Mouse (Mus musculus): Measurements from ENCODE around the gene Epn3.

The Epn3 gene

DNA sequence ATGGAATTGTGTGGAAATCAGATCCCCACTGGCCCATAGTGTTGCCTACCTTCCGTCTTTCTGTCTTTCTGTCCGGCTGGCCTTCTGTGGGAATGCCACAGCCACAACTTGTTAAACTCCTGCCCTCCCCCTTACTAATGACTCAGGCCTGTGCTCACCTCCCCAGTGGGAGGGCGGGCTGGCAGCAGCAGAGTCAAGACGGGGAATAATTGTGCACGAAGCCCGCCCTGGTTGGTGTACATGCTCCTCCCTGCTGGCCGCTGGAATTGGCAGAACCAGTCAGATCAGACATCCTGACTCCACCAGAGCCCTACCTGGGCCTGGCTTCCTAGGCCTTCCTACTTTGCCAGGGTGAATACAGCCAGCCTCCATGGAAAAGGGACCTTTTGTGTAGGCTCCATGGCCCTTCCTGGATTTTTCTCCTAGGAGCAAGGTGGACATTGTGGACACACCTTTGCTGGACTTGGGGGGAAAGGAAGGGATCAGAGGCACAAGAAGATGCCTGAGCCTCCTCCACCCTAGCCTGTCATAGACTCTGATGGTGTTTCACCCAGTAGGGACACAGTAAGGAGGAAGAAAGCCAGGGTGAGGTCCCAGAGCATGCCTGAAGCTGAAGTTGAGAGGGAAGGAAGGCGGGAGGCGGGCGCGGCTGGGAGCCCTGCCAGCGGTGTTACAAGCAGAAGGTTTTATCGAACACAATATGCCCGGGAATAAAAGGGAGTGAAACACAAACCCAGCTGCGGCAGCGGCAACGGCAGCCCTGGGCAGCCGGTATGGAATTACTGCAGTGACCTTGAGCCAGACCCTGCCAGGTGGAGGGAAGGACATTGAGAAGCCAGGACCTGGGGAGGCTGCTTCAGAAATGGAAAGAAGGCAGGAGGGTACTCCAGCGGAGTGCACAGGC, 1.4 kb downstream of the Epn3 start:
- no peak for DNase-seq (ENCODE audit: low read depth, low spot score)

GRCm38 (mm10) chr11:94495415-94495814, 4.4 kb downstream of the Epn3 start:
- DNase-seq (ENCODE audit: low read depth, low spot score): no peak

GRCm38 (mm10) chr11:94491749-94492099, 8.1 kb downstream of the Epn3 start:
- DNase-seq (ENCODE audit: low read depth, low spot score): no peak

- DNase-seq (ENCODE audit: low read depth, low spot score): no peak
Observed at GRCm38 (mm10) chr11:94491035-94491748, 8.6 kb downstream of the Epn3 start.

DNA sequence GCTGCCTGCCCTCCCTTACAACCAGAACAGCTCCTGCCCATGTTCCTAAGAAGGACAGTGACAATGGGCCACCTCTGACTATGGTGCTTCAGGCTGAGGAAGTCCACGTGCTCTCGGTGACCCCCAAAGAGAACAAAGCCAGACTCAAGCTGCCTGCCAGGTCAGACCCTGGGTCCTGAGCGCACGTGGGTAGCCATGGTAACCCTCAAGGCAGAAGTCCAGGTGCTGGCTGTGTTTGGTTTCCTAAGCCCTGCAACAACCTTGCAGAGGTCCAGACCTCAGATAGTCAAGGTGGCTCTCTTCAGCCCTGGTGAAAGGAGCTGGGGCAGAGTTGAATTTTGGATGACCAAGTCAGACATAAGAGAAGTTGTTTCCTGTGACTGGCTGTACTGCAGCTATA, 10.0 kb downstream of the Epn3 start:
- DNase-seq (ENCODE audit: low read depth, low spot score): no peak

DNA sequence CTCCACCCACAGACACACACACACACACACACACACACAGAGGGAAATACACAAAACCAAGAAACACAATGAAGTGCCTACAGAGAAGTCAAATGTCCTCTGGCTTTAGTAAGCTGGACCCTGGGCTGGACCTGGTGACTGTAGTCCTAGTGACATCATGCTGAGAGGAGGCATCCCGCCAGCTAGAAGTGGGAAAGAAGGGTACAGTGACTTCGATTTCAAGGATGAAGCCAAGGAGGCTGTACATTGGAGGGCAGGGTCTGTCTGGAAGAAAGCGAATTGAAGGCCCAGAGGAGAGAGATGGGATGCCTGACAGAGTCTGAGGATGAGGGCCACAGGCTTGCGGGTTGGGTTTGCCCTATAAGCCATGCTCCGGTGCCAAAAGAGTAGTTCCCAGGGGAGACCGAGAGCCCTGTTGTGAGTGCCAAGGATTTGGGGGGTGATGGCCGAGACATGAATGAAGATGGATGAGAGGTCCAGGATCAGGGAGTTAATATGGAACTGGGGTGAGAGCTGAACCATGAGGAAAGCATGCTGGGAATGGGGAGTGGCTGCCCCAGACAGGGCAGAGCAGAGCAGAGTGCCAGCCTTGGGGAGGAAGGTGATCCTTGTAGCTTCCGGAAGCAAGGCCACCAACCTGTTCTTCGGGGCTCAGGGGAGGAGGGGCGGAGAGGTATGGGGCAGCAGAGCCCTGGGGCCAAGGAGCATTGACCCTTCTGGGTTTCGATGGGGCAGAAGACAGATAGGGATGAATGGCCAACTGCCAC, 10.8 kb downstream of the Epn3 start:
- no peak for DNase-seq (ENCODE audit: low read depth, low spot score)

- peak; percentile 53 for DNase-seq (ENCODE audit: low read depth, low spot score)
Observed at GRCm38 (mm10) chr11:94486001-94486400, 13.8 kb downstream of the Epn3 start, which contains the start of gene Spata20. Gene Spata20 (minus strand): TSS chr11:94486179.

DNA sequence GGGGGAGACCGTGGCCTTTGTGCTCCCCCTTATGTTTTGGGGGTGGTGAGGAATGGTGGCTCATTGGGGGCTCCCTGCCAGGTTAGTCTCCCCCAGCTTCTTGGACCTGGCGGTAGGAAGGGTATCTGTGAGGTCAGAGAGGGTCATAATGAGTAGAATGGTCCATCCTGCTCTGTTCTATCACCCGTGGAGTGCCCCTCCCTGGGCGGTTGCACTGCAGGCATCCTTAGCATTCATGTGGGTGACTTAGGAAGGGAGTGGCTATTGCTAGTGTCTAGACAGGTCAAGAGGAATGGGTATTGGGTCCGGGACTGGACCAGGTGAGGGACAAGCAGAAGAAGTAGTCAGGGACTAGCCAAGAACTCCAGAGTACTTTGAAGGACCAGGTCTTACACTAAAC, 14.6 kb downstream of the Epn3 start:
- DNase-seq (ENCODE audit: low read depth, low spot score): no peak

DNA sequence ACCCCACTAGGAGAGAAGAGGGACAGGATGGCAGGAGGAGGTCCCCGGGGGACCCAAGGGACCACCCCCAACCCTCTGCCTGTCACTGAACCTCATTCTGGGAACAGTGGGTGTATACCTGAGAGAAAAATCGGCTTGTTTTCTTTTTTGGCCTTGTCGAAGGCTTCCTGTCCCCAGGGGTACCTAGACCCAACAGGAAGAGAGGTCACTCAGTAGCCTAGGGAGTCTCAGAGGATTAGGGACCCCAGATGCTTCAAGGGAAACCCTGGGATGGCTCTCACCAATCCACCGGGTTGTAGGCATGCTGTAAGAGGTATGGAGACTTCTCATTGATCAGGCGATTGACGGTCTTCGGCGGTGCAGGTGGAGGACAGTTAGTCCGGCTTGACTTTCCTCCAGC, 15.1 kb downstream of the Epn3 start:
- no peak for DNase-seq (ENCODE audit: low read depth, low spot score)

GRCm38 (mm10) chr11:94483921-94484320, 15.9 kb downstream of the Epn3 start:
- DNase-seq (ENCODE audit: low read depth, low spot score): no peak

DNA sequence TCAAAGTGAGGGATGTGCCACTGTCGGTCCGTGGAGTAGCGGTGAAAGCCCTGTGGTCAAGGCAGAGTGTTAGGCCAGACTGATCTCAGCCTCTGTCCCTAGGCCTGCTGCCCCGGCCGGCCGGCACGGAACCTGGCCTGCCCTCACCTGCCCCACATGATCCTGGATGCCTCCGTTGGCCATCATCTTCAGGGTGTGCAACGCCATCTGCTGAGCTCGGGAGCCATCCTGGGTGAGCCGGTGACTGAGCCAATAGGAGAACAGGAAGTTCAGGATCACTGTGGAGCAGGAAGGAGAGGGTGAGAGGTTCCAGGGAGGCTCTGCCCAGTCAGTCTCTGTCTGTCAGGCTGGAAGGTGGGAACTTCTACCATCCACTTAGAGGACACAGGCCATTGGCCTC, 16.3 kb downstream of the Epn3 start:
- no peak for DNase-seq (ENCODE audit: low read depth, low spot score)

GRCm38 (mm10) chr11:94482738-94483137, 17.0 kb downstream of the Epn3 start:
- no peak for DNase-seq (ENCODE audit: low read depth, low spot score)

DNA sequence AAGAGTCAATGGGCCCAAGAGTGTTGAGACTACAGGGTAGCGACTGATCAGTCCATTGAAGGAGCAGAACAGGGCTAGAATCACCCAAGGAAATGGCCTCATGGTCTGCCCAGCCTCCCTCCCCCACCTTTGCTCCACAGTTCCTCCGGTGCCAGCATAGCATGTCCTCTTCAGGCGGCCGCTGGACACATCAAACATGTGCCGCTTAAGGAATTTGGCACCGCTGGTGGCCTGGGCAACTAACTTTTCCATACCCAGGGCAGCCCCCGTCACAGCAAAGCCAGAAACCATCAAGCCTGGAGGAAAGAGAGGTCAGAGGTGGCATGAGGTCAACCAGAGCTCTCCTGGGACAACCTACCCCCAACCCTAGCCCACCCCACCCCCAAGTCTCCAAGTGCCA, 17.8 kb downstream of the Epn3 start:
- DNase-seq (ENCODE audit: low read depth, low spot score): no peak

DNA sequence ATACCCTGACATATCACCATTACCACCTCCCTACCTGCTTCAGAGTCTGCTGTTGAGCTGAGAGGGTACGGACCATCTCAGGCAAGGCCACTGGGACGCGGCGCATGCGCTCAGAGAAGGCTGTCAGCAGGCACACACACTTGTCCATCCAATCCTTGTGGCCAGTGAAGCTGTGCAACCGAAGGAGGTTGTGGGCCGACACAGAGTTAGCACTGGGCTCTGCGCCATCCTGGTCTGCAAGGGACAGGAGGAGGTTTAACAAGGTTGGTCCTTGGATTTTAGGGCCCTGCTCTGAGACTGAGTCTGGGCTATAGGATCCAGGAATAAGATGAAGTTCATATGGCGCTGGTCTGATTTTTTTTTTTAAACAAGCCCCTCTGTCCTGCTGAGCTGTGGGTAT, 19.4 kb downstream of the Epn3 start:
- DNase-seq (ENCODE audit: low read depth, low spot score): no peak

- DNase-seq (ENCODE audit: low read depth, low spot score): no peak
Observed at GRCm38 (mm10) chr11:94477651-94478050, 22.1 kb downstream of the Epn3 start.

- no peak for DNase-seq (ENCODE audit: low read depth, low spot score)
Observed at GRCm38 (mm10) chr11:94475722-94476121, 24.1 kb downstream of the Epn3 start.

DNA sequence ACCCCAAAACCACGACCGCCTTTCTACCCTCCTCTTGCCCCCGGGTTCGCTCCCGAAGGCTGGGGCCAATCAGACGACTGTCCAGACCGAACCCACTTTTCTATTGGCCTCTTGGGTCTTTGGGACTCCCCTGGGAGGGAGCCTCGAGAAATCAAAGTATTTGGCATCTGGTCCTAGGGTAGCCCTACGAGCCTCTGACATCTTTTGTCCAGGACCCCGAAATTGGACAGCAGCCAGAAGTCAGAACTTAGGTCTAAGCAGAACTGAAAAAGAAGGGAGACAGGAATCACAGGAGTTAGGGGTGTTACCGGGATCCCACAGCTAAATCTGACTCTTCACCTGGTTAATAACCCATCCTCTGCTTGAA, 25.2 kb downstream of the Epn3 start:
- DNase-seq (ENCODE audit: low read depth, low spot score): no peak

DNA sequence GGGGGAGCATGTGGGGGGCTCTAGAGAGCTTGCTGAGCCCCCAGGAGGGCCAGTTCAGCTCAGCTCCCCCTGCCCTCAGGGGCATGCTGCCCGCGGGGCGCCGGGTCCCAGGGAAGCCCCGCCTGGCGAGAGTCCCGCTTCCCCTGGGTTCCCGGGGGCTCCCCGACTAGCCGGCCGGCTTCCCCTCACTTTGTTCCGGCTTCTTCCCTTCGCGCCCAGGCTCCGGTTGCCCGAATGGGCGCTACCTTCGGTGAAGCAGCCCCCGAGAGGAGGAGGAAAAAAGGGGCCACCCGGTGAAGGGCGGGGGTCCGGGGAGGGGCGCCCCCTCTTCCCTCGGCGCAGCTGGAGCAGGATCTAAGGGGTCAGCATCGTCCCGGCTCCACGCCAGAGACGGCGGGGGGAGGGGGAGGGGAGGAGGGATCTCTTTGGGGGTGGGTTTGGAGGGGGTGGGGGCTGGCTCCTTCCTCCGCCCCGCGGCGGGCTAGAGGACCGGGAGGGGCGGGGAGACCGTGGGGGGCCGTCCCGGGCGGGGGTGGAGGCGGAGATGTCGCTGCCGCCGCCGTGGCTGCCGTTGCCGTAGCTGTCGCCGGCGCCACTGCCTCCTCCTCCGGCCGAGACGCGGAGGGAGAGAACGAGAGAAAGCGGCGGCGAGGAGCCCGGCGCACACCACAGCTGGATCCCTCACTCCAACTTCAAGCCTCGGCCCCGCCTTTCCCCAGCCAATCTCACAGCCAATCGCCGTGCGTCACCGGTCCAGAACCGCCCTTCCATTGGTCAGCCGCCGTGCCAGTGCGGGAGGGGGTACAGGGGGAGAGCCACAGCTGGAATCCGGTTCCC, 25.8 kb downstream of the Epn3 start, which contains the start of gene Cacna1g:
Gene Cacna1g, minus strand, starts transcription at position 492 of the 837 bp plus-strand sequence.
- DNase-seq (ENCODE audit: low read depth, low spot score): peak; percentile 59

DNA sequence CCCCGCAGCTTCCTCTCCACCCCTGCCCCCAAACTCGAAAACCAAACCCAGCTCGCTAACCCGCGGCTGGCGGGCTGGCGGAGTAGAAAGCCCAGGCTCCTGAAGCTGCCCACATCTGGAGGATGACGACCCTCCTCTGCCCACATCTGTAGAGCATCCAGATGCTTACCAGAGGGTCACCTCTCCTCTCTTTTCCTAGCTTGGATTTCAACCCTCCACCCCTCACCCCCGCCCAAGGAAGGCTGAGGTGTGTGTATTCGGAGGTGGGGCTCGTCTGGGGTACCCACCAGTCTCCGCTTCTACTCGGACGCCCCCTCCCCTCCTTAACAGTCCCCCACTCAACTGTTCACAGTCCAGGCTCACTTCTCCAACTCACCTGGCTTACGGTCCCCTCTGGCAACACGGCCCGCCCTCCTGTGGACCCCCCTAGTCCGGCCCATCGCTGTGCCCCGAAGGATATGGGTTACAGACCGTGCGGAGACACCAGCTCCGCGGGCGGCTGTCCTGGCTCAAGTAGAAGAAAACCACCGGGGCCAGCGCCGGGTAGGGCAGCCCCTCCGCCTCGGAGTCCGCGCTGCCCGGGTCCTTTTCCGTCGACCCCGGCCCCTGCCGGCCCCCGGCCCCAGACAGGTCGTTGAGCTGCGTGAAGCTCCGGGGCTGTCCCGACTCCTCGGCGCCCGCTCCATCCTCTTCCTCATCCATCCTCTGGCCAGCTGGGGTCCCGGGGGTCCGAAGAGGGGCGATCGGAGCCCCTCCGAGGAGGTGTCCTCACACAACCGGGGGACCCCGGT, 26.7 kb downstream of the Epn3 start:
- DNase-seq (ENCODE audit: low read depth, low spot score): no peak

DNA sequence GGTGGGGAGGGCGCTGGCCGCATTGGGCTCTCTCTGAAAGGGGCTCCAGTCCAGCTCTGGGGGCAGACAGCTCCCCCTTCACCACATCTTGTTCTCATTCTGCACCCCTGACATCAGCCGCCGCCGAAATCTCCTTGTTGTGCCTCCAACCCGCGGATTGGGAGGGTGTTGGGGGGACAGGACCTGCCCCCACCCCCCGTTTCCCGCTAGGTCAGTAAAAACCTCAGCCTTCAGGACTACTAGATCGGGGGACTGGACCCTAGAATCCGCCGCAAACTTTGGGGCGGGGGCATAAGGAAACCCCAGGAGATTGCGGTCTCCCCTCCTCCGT, 27.2 kb downstream of the Epn3 start:
- no peak for DNase-seq (ENCODE audit: low read depth, low spot score)
